Mouse (Mus musculus): Measurements from ENCODE around the gene AL731706.1.

The AL731706.1 gene

DNA sequence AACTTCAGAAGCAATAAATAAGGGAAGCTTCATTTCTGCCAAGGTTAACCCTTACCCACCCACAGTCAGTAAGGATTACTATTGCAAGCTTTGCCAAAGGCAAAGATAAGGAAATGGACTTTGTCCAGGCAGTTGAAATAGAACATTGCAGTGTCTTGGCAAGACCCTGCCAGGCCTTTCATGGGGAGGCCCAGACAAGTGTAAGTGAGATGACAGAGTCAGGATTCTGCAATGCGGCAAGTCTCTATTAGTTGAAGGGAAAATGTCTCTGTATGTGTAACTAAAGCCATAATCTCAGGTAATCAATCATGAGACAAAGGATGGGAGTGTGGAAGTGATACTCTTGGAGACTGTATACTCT is 56.5 kb downstream of the AL731706.1 start:
- no peak for DNase-seq

DNA sequence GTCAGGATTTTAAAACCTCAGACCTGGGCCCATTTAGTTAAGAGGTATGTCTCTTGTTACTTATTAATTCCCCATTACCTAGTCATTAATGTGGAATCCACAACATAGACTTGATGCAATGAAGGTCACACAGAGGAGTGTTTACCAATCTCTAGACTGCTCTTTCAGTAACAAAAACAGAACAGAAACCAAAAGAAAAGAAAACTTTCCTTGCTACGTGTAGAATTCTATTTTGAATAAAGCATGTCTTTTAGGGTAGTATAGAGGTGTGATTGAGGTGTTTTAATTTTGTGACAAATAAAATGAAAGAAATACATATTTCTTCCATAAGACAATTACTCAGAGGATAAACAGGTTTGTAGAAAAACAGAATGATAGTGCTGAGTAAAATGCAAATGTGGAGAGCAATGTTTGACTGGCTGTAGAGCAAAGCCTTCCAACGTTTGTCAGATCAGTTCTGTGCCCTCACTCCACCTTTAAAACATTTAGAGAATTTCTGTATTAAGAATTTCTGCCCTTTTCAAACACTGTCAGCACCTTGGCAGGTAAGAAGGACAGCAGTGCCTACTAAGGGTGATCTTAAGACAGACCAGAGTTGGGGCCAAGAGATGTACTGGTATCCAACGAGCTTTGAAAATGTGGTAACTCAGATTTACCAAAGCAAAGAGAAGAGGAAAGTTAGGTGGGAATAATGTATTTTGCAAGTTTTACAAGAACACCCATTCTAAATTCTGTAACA is 57.0 kb downstream of the AL731706.1 start:
- DNase-seq: no peak

DNA sequence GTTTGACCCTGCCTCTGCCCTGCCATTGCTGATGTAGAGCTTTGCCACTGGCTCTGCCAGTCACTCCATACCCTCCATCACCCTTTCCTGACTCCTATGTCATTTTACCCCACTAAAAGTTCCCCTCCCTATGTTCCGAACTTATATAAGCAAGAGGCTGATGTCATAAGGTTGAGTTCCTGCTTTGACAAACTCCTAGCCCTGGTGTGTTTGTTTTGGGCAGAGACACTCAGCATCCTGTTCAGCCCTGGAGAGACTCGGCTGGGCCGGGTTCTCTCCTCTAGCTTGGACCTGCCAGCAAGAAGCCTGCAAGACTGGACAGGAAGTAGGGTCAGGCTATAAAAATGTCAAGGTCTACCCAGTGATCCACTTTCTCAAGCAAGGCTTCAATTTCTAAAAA is 58.3 kb downstream of the AL731706.1 start:
- no peak for DNase-seq
